Mouse (Mus musculus): Measurements from ENCODE around the gene Zdhhc22.

The Zdhhc22 gene

DNA sequence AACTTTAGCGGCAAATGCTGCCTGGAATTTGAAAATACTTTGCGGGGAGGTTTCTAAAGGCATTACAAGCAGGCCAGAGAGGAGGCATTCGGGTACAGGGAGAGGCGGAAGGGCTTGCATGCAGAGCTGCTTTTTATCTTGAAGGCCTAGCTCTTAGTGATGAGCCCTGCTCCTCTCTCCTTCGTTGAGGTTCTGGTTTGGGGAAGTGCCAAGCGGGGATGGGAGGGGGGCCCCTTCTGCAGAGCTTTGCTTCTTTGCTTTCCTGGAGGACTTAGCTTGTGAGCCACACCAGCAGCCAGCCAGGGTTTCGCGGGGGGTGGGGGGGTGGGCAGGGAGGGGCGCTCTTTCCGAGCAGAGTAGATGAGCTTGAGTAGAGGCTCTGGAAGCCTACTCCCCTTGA, 14.5 kb downstream of the Zdhhc22 start:
- ChIA-PET CTCF (interaction anchor here (0.5 to 6.1 kb wide), 58 partner anchors 8 to 417 kb away, joined by 3 to 94 read pairs (median 4); partner anchors contain the start of genes Zdhhc22 (in 2 of the 4) and Cipc (in 1 of the 4)), POLR2A (interaction anchor here (0.5 to 2.5 kb wide), 24 partner anchors 8 to 483 kb away, joined by 3 to 12 read pairs (median 4); partner anchors contain the start of genes Cipc (in 2 of the 4) and Zdhhc22 (in 1 of the 4))

DNA sequence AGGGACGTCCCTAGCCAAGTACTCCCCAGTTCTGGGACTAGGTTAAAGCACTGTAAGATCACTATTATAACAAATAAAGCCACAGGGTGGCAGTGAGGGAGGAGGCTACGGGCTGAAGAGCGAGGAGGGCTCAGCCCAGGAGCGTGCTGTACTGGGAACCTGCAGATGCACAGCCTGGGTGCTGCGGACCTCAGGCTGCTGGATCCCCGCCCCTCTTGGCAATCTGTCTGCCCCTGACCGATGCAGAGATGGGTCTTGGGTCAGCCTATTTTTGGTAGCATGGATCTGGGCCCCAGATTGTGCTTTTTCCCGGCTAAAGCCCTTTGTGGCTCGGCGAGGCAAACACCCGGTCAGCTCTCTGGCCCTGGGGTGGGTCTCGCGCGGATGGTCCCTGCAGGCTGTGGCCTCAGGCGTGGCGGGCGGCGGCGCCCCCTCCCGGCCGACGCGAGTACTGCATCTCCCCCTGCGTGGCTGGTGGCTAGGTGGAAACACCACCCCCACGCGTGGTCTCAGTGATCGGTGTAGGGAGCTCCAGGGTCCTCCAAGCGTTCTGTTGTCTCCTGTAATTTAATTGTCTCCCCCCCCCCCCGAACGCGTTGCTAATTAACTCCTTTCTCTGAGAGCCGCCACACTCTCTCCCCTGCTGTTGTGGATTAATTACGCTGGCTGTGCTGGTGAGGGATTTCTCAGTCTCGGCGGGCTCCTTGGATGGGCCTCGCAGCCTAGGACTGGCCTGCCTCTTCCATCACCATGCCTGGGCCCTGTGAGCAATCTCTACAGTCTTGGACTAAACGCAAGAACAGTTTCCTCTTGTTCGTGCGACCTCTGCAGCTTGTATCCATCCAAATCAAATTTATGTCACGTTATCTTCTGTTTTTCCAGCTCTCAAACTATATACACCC, 15.6 kb downstream of the Zdhhc22 start:
- ChIA-PET POLR2A (interaction anchor here (0.6 to 2.2 kb wide), 28 partner anchors 9 to 872 kb away, joined by 3 to 12 read pairs (median 3); partner anchors contain the start of genes Cipc (in 1 of the 4) and Zdhhc22 (in 1 of the 4)), CTCF (interaction anchor here (0.6 to 6.1 kb wide), 66 partner anchors 8 to 774 kb away, joined by 3 to 94 read pairs (median 4); partner anchors contain the start of genes Zdhhc22 (in 2 of the 4) and Cipc (in 1 of the 4))

DNA sequence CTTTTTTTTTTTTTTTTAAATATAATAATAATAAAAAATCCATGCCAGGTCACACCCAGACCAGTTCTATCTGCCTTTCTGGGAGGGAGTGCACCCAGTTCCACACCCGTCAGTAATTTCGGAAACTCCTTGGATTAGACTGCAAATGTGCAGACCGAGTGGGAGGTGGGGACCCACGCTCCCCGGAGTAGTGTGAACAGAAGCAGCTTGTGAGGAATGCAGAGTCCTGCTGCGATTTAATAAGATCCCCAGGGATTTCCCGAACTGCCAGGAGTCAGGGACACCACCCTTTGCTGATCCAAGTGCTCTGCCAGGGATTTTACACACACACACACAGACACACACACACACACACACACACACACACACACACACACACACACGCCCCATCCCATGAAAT, 16.5 kb downstream of the Zdhhc22 start:
- ChIA-PET CTCF (interaction anchor here (0.5 to 6.1 kb wide), 30 partner anchors 10 to 571 kb away, joined by 3 to 94 read pairs (median 5); no protein-coding TSS in a partner anchor), POLR2A (interaction anchor here in 3 of 4 experiments (0.6 to 1.8 kb wide), 16 partner anchors 9 to 407 kb away, joined by 3 to 7 read pairs (median 4); partner anchors contain the start of gene Cipc (in 1 of the 3))

DNA sequence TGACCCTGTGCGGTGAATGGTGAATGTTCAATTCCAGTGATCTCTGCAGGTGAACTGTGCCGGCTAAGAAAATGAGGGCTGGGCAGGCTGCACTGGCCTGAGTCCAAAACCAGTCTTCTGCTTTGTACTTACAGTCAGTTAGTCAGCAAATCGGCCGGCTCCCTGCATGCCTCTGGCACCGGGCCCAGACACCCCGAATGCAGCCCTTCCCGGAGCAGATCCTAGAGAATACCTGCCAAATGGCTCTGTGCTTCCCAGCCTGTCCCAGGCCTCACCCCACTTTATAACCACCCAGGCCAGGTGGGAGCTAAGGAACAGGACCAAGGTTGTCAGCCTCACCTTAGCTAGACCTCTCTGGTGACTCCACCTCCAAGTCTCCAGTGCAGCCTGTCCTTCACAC, 17.0 kb downstream of the Zdhhc22 start:
- POLR2A ChIA-PET: interaction anchor here in 3 of 4 experiments (0.6 to 1.4 kb wide), 11 partner anchors 11 to 408 kb away, joined by 3 to 5 read pairs (median 3); partner anchors contain the start of gene Cipc (in 1 of the 3)
- CTCF ChIA-PET: interaction anchor here (0.5 to 6.1 kb wide), 18 partner anchors 14 to 304 kb away, joined by 3 to 94 read pairs (median 4); no protein-coding TSS in a partner anchor

DNA sequence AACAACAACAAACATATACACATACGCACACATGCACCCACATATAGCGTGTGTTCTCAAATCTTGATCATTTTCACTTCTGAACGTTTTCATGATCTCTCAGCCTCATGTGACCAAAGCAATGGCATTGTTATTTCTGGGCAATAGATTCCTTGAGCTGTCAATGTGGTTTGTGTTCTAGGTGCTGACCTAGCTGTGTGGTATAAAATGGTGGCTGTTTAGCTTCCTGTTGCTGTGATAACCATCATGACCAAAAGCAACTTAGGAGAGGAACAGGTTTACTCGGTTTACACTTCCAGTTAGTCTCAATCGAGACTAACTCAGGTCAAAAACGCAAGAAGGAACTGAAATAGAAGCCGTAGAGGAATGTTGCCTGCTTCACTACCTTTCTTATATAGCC, 19.1 kb downstream of the Zdhhc22 start:
- POLR2A ChIA-PET: interaction anchor here in 2 of 4 experiments (0.9 to 2.1 kb wide), 3 partner anchors 10 to 18 kb away, joined by 3 to 5 read pairs (median 3); no protein-coding TSS in a partner anchor
- CTCF ChIA-PET: interaction anchor here in 2 of 4 experiments (0.6 to 2.2 kb wide), 4 partner anchors 48 to 82 kb away, joined by 3 to 6 read pairs (median 3); no protein-coding TSS in a partner anchor

DNA sequence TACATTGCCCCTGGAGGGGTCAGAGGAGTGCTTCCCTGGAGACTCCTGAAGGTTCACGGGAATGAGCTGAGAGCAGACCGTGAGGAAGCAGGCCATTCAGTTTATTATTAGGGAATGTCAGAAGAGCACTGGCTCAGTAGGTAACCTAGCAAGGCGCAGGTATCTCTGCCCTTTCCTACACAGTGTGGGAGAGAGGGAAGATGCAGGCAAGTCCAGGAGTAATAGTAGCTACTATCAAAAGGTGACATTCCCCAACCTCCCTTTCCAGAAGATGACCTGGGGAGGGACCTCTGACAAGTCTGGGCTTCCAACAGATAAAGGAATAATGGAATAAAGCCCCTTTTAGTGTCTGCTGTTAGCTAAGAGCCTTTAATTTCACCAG, 21.0 kb downstream of the Zdhhc22 start:
- ChIA-PET CTCF (interaction anchor here (0.6 to 2.2 kb wide), 12 partner anchors 9 to 254 kb away, joined by 3 to 6 read pairs (median 3); no protein-coding TSS in a partner anchor), POLR2A (interaction anchor here (0.5 to 2.1 kb wide), 13 partner anchors 8 to 465 kb away, joined by 3 to 7 read pairs (median 4); partner anchors contain the start of gene Cipc (in 1 of the 4))

DNA sequence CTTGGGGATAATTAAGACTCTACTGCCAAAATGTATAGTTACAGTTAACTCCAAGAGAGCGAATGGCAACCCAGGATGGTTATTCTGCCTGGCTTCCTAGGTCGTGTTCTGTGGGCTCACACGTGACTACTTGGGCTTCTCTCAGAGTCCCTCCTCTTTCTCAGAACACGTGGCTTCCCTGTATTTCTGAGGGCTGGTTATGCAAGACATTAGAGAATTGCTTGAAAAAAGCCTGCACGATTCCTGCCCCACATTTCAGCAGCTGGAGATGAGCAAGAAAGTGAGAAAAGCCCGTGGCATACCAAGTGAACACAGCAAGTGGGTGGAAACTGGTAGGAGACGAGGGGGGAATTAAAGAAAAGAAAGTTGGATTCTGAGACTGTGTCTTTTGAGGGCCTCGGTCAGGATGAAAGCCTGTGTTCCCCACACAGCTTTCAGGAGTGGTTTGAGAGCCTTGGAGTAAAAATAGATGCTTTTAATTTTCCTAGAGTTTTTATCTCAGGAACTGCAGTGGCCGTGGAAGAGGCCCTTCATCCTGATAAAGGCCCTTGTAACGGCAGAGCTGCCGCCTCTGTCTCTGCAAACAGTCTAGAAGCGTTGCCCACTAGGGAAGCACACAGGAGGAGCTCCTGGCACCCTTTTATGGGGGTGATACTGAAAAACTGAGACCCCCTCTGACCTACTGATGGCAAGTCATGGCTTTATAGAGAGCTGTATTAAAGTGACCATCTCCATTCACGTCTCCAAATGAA, 21.6 kb downstream of the Zdhhc22 start:
- POLR2A ChIA-PET: interaction anchor here (0.5 to 1.8 kb wide), 18 partner anchors 7 to 499 kb away, joined by 3 to 7 read pairs (median 4); partner anchors contain the start of gene Cipc (in 1 of the 4)
- CTCF ChIA-PET: interaction anchor here (0.6 to 1.6 kb wide), 6 partner anchors 8 to 253 kb away, joined by 3 to 6 read pairs (median 4); no protein-coding TSS in a partner anchor

DNA sequence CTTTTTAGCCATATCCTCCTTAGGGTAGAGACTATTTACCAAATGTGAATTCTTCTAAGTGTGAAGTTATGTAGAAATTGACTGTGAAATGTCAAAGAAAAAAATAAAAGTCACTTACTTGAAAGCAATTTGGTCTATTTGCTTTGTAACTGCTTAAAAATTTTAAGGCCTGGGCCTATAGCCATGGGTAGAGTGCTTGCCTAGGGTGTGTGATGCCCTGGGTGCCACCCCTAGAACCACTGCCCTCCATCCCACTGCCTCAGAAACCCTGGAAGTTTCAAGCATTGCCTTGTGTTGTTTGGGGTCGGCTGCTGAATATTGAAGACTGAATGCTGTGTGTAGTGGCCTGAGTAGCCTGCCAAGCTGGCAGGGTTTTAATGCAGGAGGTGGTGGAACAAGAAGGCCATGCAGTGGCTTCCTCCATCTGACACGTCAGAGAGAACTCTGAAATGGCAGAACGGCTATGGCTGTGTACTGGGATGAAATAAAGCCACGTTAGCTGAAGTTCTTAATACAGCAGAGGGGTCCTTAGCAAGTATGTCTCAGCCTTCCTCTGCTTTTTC, 24.9 kb downstream of the Zdhhc22 start:
- ChIA-PET POLR2A (interaction anchor here in 3 of 4 experiments (0.8 to 1.4 kb wide), 6 partner anchors 9 to 164 kb away, joined by 3 to 5 read pairs (median 4); no protein-coding TSS in a partner anchor), CTCF (interaction anchor here in 1 of 4 experiments (1.4 to 1.8 kb wide), 3 partner anchors 11 to 42 kb away, joined by 3 to 6 read pairs (median 5); no protein-coding TSS in a partner anchor)

DNA sequence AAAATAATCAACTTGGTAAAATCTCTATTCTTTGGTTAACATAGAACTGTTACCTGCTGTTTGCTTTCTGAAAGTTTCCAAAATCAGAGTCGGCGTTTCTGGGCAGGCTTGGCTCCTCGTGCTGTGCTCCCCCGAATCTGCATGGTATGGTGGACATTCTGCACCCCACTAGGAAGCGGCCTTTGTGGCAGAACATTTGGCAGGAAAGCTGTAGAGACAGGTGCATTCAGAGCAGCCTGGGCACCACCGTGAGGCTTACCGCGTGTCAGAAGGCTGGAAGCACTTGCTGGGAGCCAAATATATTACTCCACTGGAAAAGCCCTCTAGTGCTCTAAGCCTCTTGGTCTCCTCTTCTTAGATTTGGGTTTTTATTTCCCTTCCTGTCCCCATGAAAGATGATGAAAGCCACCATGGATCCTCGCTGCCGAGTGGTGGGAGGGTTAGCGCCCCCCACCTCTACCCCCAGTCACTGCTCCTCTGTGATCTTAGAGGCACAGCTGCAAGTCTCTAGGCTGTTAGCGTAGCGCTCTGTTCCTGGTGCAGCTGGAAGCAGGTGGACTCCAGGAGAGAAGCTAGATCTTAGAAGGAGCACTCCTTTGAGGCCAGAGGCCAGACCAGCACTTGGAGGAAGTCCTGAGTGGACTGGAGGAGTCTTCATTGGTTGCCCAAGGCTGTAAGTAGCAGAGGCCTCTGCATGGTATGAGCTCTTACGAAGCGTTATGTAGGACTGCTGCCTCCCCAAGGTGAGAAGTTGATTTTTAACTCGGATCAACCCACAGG, 25.8 kb downstream of the Zdhhc22 start:
- CTCF ChIA-PET: interaction anchor here in 3 of 4 experiments (0.6 to 2.5 kb wide), 5 partner anchors 10 to 89 kb away, joined by 3 to 22 read pairs (median 6); no protein-coding TSS in a partner anchor
- POLR2A ChIA-PET: interaction anchor here in 3 of 4 experiments (0.8 to 1.4 kb wide), 4 partner anchors 10 to 13 kb away, joined by 3 to 5 read pairs (median 4); no protein-coding TSS in a partner anchor

DNA sequence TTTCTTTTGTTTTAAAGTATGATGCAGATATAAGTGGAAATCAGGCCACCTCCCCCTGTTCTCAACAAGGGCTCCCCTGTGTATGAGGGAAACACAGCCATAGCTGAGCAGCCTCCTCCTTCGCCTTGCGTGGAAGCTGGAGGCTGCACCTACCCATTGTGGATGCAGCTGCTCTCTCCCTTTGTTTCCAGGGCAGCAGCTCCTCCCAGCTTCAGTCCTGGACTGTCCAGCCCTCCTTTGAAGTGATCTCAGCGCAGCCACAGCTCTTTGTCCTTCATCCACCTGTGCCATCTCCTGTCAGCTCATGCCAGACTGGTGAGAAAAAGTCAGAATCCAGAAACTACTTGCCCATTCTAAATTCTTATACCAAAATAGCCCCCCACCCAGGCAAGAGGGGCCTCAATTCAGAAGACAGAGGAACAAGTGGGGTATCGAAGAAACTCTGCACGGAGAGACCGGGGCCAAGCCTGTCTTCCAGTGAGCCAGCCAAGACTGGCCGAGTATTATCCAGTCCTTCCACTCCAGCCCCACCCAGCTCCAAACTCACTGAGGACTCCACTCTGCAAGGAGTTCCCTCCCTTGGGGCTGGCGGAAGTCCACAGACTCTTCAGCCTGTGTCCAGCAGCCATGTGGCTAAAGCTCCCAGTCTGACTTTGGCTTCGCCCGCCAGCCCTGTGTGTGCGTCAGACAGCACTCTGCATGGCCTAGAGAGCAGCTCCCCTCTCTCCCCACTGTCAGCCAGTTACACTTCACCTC, 28.5 kb downstream of the Zdhhc22 start:
- POLR2A ChIA-PET: interaction anchor here in 3 of 4 experiments (0.5 to 3.5 kb wide), 13 partner anchors 8 to 323 kb away, joined by 3 to 20 read pairs (median 4); partner anchors contain the start of genes Cipc (in 1 of the 3) and Irf2bpl (in 1 of the 3)
- CTCF ChIA-PET: interaction anchor here (0.5 to 2.5 kb wide), 15 partner anchors 13 to 426 kb away, joined by 3 to 7 read pairs (median 4); no protein-coding TSS in a partner anchor

DNA sequence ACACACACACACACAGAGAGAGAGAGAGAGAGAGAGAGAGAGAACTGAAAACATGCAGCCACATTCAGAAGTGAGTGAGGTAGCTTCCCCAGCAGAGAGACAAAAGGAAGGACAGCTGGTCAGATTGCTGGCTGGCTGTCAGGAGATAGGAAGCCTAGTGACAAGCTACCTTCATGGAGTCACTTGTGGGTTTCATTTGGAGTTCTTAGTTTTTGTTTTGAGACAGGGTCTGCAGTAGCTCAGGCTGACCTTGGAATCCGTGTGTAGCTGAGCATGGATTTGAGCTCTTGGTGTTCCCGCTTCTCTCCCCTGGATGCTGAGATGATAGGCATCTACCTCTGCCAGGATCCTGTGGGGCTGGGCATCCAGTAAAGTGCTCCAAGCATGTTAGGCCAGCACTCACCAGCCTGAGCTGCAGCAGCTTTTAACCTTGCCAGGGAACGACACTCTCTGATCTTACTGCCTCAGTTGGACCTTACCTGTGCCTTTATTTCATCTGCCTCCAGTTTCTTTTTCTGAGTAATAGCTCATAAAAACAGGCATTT, 29.4 kb downstream of the Zdhhc22 start:
- ChIA-PET CTCF (interaction anchor here (0.5 to 2.0 kb wide), 16 partner anchors 9 to 275 kb away, joined by 3 to 8 read pairs (median 4); partner anchors contain the start of gene Cipc (in 1 of the 4)), POLR2A (interaction anchor here (0.6 to 3.5 kb wide), 21 partner anchors 8 to 746 kb away, joined by 3 to 20 read pairs (median 3); partner anchors contain the start of genes Cipc (in 2 of the 4) and Irf2bpl (in 1 of the 4))

DNA sequence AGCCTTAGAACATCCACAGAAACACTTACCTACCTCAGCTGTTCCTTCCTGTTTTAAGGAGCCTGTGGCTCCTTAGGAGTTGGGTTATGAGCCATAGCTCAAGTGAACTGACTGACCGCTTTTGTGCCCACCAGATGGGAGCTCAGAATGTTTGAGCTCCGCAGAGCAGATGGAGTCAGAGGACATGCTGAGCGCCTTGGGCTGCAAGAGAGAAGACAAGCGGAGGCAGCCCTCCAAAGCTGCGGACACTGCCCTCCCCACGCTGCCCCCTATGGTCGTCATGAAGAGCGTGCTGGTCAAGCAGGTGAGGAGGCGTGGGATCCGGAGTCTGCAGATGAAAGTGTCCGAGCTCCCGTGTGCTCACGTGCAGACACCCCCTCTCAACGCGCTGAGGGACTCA, 30.1 kb downstream of the Zdhhc22 start:
- POLR2A ChIA-PET: interaction anchor here (0.5 to 3.5 kb wide), 17 partner anchors 8 to 192 kb away, joined by 3 to 20 read pairs (median 3); partner anchors contain the start of gene Cipc (in 2 of the 4)
- CTCF ChIA-PET: interaction anchor here (0.5 to 2.0 kb wide), 15 partner anchors 9 to 441 kb away, joined by 3 to 8 read pairs (median 4); partner anchors contain the start of gene Cipc (in 1 of the 4)

DNA sequence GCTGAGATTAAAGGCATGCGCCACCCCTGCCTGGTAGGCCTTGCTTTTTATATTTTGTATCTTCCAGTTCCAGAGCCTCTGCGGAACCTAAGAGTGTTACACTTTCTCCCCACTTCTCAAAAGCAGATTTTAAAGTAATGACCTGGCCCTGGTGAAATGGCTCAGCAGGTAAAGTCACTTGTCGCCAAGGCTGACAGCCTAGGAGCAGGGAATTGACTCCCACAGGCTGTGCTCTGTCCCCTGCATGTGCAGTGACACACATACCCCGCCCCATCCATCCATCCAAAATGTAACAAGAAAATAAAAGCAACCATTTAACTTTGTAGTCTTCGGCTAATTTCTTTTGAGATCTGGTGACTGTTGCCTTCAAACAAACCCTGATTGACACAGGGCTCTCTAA, 30.6 kb downstream of the Zdhhc22 start:
- CTCF ChIA-PET: interaction anchor here in 3 of 4 experiments (0.6 to 1.5 kb wide), 3 partner anchors 163 to 441 kb away, joined by 3 to 5 read pairs (median 3); no protein-coding TSS in a partner anchor

DNA sequence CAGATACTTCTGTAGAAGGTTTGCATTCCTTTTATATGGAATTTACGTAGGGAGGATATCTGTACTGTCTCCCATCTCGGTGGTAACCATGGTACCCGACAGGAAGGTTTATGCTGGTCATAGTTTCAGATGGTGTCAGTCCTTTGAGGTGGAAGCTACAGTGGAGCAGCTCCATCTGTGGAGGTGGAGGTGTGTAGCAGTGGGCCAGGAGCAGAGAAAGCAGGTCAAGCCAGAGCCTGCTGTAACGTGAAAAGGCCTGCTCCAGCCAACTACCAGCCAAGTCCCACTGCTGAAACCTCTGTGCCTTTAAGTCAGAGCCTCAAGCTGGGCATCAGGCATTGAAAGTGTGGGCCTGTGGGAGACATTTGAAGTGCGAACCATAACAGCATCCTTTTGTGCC, 31.7 kb downstream of the Zdhhc22 start:
- CTCF ChIA-PET: interaction anchor here in 2 of 4 experiments (1.0 to 1.2 kb wide), 2 partner anchors 9 to 15 kb away, joined by 3 to 4 read pairs; no protein-coding TSS in a partner anchor
- POLR2A ChIA-PET: interaction anchor here in 2 of 4 experiments (0.8 to 1.4 kb wide), 5 partner anchors 10 to 165 kb away, joined by 3 to 5 read pairs (median 3); partner anchors contain the start of gene Cipc (in 1 of the 2)

More for the DNA sequence above, 30.6 kb downstream of the Zdhhc22 start:
- POLR2A ChIA-PET: interaction anchor here in 2 of 4 experiments (0.5 to 3.5 kb wide), 8 partner anchors 10 to 166 kb away, joined by 3 to 20 read pairs (median 4); partner anchors contain the start of gene Cipc (in 2 of the 2)

DNA sequence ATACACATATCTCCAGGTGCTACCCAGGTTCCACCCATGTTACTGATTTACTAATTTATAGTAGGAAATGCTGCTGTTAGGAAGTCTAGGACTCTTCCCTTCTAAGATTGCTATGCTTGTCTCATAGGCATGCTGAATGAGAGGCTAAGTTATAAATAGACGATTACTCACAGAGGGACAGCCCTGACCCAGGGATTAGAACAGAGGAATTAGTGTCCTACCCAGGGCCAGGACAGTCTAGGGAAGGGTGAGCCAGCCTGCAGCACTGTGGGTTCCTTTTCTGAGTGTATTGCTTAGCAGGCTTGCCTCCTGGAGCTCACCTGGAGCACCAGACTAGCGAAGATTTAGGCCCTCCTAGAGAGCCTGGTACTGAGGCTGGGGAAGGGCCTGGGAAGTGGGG, 34.3 kb downstream of the Zdhhc22 start:
- ChIA-PET CTCF (no interaction called here), POLR2A (interaction anchor here in 2 of 4 experiments (1.0 to 1.6 kb wide), 4 partner anchors 9 to 157 kb away, joined by 3 to 4 read pairs (median 3); partner anchors contain the start of gene Cipc (in 1 of the 2))
